Mouse (Mus musculus) brown adipose tissue, adult 24 weeks (tissue): ENCODE results near the gene Slc35a3. TPM values are rescaled to one million over a fixed set of nuclear protein-coding genes. Genes with fewer than 3 reads are reported as not detected.
"Not testable (repeated sequence)": the region's sequence is repeated elsewhere in the genome, so short reads cannot be mapped to it uniquely, and the experiment has no call there.

ENCODE experiments used
- H3K27ac ChIP-seq: fragments of 200-500 bp; replicated peaks from 2 replicates; pipeline ENCODE4 v1.5.1; 2012; ENCODE audit warnings: low read depth, mild to moderate bottlenecking, low read length
- H3K4me1 ChIP-seq: fragments of 200-500 bp; 2 replicates; pipeline ENCODE4 v1.6.1; 2012; ENCODE audit warnings: low read length, mixed read lengths; ENCODE audit not compliant: control insufficient read depth, insufficient read depth, insufficient read length
- H3K4me3 ChIP-seq: fragments of 200-500 bp; 2 replicates; pipeline ENCODE4 v1.5.1; 2012; ENCODE audit warnings: low read depth, mild to moderate bottlenecking, low read length, moderate library complexity; ENCODE audit not compliant: insufficient read depth
- polyA plus RNA-seq: library from polyadenylated mRNA; stranded (reverse); fragments of >200 nt; gene quantifications from 2 replicates; pipeline ENCODE4 v1.2.4, GENCODE M21; 2012; ENCODE audit not compliant: missing spikeins, insufficient read depth, insufficient read length

Gene Slc35a3
- polyA plus RNA-seq, result 9.6 and 12.6 TPM in 2 replicates

GRCm38 (mm10) chr3:116712436-116712881 is at the start of gene Slc35a3:
TSS of gene Slc35a3 (minus strand) at chr3:116712831.
- peak within 1 kb of the TSS; percentile 97 for H3K27ac ChIP-seq
- peaks cover 10% of the 10 kb centered on the region; the same call in 1 of the 2 replicates for H3K4me1 ChIP-seq
- H3K4me3 ChIP-seq, result peak within 1 kb of the TSS; percentile 97

- Histone ChIP-seq H3K4me1 (no peaks in the 10 kb centered on the region), H3K27ac (no peak overlapping the region), H3K4me3 (no peak overlapping the region)
Measured at GRCm38 (mm10) chr3:116752818-116753217, 40.2 kb upstream of the Slc35a3 start.

- no peak overlapping the region for H3K4me3 ChIP-seq
- no peaks in the 10 kb centered on the region for H3K4me1 ChIP-seq
- H3K27ac ChIP-seq, result no peak overlapping the region
Measured at GRCm38 (mm10) chr3:116751191-116751860, 38.7 kb upstream of the Slc35a3 start.

GRCm38 (mm10) chr3:116748391-116749170 is 36.0 kb upstream of the Slc35a3 start:
- Histone ChIP-seq H3K27ac (no peak overlapping the region), H3K4me1 (no peaks in the 10 kb centered on the region), H3K4me3 (no peak overlapping the region)

- not testable (repeated sequence) for H3K4me1 ChIP-seq, H3K27ac ChIP-seq, H3K4me3 ChIP-seq
Measured at GRCm38 (mm10) chr3:116747648-116748047, 35.0 kb upstream of the Slc35a3 start.

GRCm38 (mm10) chr3:116740963-116741362 is 28.3 kb upstream of the Slc35a3 start:
- Histone ChIP-seq H3K4me1 (no peaks in the 10 kb centered on the region), H3K27ac (no peak overlapping the region), H3K4me3 (no peak overlapping the region)

- H3K4me3 ChIP-seq, result no peak overlapping the region
- H3K4me1 ChIP-seq, result no peaks in the 10 kb centered on the region
- no peak overlapping the region for H3K27ac ChIP-seq
Measured at GRCm38 (mm10) chr3:116740106-116740505, 27.5 kb upstream of the Slc35a3 start.

- H3K4me1 ChIP-seq, result no peaks in the 10 kb centered on the region
- no peak overlapping the region for H3K4me3 ChIP-seq
- no peak overlapping the region for H3K27ac ChIP-seq
Measured at GRCm38 (mm10) chr3:116737326-116737731, 24.7 kb upstream of the Slc35a3 start.

- H3K4me3 ChIP-seq, result no peak overlapping the region
- peaks cover 2% of the 10 kb centered on the region; the same call in 1 of the 2 replicates for H3K4me1 ChIP-seq
- no peak overlapping the region for H3K27ac ChIP-seq
Measured at GRCm38 (mm10) chr3:116729483-116730174, 17.0 kb upstream of the Slc35a3 start.

GRCm38 (mm10) chr3:116726807-116727206 is 14.2 kb upstream of the Slc35a3 start:
- H3K4me1 ChIP-seq, result peaks cover 2% of the 10 kb centered on the region; the same call in 1 of the 2 replicates
- H3K4me3 ChIP-seq, result no peak overlapping the region
- peak overlapping the region; percentile 71 for H3K27ac ChIP-seq

- H3K27ac ChIP-seq, result peak overlapping the region; percentile 42; the same call in 1 of the 2 replicates
- H3K4me1 ChIP-seq, result no peaks in the 10 kb centered on the region
- H3K4me3 ChIP-seq, result no peak overlapping the region
Measured at GRCm38 (mm10) chr3:116723496-116724481, 11.2 kb upstream of the Slc35a3 start.

- Histone ChIP-seq H3K4me1 (no peaks in the 10 kb centered on the region), H3K27ac (no peak overlapping the region), H3K4me3 (no peak overlapping the region)
Measured at GRCm38 (mm10) chr3:116722980-116723379, 10.3 kb upstream of the Slc35a3 start.

GRCm38 (mm10) chr3:116718951-116719350 is 6.3 kb upstream of the Slc35a3 start:
- peaks cover 4% of the 10 kb centered on the region; the same call in 1 of the 2 replicates for H3K4me1 ChIP-seq
- no peak overlapping the region for H3K27ac ChIP-seq
- H3K4me3 ChIP-seq, result no peak overlapping the region

GRCm38 (mm10) chr3:116713031-116713430 is 400 bp upstream of the Slc35a3 start:
- peak overlapping the region; percentile 97; the same call in 1 of the 2 replicates for H3K27ac ChIP-seq
- peaks cover 10% of the 10 kb centered on the region; the same call in 1 of the 2 replicates for H3K4me1 ChIP-seq
- H3K4me3 ChIP-seq, result peak overlapping the region; percentile 97
